Mouse (Mus musculus) kidney, postnatal 10 days (tissue): ENCODE results near the gene Pawr.

Experiments
- DNase-seq: peaks from one replicate; pipeline ENCODE4 v3.0.0; 2021; ENCODE audit warnings: mixed read lengths

Gene Pawr

DNA sequence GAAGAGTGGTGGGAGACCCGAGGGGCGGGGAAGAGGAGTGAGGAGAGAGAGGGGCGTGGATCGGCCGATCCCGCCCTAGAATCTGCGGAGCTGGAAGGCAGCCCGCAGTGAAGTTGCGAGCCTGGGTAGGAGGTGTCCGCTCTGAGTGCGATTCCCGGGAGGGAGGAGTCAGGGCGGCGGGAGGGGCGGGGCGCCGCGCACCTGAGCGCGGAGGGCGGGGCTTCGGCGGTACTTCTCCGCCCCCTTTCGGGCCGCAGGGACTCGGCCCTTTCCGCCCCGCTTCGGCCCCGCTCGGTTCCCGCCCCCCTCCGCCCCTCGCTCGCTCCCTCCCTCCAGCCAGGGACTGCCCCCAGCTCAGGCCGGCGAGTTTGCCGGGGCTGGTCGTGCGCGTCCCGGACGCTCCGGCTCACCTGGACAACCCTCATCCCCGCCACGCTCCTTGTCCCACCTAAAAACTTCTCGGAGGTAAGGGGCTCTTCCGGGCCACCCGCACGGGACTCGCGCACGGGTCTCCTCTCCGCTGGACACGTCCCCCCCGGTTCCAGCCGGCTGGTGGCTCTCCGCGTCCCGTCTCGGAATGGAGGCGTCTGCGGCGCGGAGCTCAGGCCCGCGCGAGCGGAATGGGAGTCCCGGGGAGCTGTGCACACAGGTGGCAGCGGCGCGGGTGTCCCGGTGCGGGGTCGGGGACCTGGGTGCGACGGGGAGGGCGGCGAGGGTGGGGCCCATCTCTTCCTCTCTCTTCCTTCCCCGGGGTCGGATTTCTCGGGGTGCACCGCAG, at the start of gene Pawr:
Gene Pawr (plus strand): TSS at position 338 of the 778 bp plus-strand sequence.
- DNase-seq = peak; percentile 96

DNA sequence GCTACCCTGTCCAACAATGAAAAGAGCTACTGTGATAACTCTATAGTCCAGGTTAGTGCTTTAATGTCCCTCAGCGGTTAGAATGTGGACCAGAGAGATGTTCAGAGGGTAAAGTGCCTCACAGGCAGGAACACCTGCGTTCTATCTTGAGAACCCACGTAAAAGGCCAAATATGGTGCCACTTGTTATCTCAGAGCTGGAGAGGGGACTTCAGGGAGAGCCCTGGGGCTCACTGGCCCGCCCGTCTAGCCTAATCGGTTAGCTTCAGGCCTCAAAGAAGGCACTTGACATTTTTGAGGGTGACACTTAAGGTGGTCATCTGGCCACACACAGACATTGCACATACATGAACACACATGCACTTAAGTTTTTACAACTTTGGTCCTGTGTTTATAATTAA, 49.6 kb upstream of the Pawr start:
- no peak for DNase-seq

DNA sequence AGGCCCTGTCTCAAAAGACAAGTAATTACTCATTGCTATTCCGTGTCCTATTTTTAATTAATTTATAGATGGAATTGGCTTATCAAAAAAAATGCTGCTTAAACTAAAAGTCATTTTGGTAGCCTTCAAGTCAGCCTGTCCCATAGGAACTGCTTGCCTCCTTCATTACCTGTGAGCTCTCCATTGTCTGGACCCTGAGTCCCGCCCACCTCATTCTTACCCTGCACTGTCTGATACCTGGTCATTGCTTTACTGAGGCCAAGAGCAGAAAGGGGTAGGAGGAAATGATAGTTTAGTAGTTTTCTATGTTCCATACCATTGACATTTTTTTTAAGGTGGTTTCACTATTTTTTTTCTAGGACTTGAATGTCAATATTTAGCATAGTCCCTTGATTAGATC, 48.5 kb upstream of the Pawr start:
- no peak for DNase-seq

DNA sequence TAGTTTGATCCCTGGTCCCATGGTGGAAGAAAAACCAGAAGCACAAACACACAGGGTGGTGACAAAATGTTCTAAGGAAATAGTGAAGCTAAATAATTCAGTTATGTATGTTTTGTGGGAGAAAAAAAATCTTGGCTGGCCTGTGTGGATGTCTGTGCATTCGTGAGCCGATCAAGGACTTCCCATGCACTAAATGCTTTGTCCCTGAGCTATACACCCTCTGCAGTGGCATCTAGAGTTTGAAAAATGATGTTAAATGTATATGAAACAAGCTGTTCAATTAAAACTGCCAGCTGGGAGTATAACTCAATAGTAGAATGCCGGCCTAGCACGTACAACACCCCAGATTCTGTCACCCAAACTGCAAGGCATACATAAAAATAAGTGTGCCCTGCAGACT, 48.1 kb upstream of the Pawr start:
- DNase-seq = no peak

DNA sequence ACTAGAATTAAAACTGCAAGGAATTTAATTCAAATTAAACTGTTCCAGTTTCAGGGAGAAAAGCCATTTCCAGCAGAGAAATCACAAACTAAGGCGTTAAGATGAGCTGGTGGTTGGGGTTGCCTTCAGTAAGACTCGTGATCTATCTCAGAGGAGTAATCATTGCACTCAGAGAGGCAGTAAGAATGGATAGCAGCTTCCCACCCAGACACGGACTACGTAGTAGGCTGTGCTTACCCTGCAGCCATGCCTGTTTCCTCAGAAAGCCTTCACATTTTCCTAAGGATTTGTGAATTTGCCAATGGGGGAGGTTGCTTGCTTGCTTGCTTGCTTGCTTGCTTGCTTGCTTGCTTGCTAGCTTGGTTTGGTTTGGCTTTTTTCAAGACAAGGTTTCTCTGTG, 47.5 kb upstream of the Pawr start:
- no peak for DNase-seq

DNA sequence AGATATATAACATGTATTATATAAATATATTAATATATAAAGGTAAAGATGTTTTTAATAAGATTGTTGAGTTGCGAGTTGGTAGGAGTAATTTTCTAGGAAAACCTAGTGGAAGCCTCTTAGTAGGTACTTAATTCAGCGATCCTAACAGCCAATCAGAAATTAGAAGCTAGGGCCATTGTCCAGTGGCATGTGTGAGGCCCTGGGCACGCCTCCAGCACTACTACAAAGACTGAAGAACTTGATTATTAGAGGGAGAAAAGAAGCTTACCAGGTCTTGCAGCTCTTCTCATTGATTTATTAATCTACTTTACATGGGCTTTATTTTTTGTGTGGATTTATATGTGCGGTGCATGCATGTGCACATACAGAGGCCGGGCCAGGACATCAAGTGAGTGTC, 46.9 kb upstream of the Pawr start:
- no peak for DNase-seq

DNA sequence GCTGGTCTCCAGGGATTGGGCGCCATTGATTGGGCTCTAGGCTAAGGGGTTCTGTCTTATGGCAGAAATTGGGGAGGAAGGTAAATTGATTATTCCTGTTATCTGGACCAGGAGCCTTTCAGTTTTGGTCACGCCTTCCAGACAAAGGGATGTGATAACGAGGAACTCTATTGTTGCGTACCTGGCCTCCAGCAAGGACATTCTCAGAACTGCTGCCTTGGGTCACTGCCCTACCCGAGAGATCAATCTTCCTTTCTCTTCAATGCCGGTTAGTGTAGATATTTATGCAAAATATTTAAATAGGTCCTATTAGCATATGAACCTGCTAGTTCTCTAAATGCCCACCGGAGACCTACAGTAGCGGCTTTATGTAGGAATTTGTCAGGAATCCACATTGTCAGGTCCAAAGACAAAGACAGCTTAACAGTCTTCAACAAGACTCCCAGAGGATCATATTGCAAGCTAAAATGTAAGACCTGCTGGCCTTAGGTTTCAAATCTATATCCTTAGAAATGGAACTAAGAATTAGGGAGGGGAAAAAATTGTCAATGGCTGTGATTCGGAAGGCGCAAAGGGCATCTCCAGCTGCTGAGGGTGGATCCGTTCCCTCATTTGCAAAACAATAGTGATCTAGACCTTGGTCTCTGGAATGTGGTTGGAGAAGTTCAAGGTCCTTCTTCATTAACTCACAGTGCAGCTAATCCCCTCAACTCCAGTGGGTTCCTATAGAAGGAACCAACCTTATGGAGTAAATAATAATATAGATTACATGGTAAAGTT, 45.1 kb upstream of the Pawr start:
- DNase-seq = no peak

DNA sequence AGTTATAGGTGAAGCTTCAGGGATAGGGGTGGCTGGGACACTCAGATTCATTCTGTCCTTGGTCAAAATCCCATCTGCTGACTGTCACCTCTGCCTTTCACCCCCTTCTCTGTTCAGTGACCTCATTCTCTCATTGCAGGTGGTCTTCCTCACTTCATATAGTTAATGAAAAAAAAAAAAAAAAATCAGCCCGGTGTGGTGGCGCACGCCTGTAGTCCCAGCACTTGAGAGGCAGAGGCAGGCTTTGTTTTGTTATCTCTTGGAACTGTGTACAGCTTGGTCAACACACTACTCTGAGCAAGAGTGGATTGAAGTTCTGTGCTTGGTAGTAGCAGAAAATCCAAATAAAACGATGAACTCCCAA, 44.5 kb upstream of the Pawr start:
- DNase-seq = no peak

DNA sequence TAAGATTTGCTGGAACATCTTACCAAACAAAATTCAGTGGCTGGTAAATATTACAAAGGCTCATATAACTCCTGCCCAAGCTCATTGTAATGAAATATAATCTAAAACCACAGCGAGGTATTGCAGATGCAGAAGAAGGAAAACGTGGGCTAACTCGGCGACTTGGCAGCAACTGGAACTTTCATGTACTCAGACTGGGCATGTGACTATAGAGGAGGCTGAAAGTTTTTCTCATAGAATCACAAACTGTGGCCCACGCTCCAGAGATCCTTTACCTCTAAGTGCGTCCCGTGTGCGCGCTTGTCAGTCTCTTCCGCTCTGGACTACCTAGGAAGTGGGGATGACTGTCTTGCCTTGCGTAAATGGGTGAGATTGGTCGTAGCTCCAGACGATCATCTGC, 41.9 kb upstream of the Pawr start:
- DNase-seq = no peak

DNA sequence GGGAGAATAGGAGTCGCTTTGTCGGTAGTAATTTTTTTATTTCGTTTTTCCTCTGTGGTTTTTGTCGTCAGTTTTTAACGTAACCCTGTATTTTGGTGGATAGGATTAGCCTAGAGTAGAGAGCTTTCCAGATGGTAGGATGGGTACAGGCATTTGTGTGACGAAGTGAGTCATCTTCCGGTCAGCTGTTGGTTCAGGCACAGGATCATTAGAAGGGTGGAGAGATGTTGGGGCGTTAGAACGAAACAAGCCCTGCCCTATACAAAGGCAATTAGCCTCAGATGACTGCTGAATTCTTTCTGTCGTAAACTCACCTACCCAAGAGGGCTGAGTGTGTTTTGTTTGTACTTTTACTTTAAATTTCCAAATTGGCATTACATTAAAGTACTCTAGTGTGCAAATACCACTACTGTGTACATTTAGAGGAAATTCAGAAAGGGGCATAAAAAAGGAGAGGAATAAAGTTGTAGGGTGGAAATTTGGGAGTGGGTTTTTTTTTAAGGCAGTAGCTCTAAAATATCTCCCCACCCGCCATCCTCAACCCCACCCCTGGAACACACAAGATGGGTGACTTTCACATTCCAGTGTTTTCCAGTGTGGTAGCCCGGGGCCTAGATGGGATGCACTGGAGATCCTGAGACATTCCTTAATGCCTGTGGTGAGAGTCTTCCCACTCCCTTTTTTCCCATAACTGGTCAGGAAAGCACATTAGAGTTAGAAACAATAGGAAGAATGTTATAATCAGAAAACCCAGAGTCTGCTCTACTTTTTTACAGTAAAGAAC, 40.0 kb upstream of the Pawr start:
- DNase-seq = no peak

DNA sequence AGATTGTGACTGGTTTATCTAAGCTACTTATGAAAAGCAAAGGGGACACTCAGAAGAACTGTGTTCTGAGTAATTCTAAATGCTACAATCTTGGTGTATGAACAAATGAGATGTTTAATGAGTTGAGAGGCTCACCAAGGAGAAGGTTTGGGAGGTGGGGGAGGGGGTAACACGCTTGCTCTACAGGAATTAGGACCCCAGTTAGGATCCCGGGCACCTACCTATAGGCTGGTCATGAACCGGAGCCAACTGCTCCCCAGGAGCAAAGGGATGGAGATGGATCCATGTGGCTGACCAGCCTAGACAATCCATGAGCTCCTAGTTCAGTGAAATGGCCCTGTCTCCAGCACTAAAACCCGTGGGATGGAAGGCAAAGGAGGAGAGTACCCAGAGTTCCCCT, 39.3 kb upstream of the Pawr start:
- no peak for DNase-seq

DNA sequence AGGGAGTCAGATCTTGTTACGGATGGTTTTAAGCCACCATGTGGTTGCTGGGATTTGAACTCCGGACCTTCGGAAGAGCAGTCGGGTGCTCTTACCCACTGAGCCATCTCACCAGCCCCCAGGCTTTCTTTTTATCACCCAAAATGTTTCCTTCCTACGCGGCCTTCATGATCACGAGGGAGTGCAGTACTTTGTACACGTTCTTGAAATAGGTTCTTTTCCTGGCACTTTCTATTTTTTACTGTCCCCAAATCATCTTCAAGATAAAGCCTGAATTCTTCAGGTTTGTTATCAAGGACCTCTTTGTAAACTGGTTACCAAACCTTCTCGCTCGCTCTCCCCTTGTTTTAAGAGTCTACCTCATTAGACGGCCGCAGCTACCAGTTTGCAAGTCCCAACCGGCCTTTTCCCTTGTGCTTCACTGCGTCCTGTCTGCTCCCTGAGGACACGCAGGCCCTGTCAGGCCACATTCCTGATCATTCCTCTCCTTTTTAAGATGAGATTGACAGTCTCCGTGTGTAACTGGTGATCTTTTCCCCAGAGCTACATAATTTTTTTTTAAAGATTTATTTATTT, 38.2 kb upstream of the Pawr start:
- no peak for DNase-seq

DNA sequence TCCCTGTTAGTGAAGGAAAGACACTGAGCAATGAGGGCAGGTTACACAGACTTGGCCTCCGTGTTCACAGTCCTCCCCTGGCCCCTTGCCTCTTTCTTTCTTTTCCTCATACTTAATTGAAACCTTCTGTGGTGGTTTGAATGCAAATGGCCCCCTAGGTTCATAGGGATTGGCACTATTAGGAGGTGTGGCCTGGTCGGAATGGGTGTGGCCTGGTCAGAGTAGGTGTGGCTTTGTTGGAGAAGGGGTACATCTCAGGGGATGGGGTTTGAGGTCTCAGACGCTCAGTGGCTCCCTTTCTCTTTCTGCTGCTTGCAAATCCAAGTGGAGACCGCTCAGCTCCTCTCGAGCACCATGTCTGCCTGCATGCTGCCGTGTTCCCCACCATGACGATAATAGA, 37.2 kb upstream of the Pawr start:
- DNase-seq = no peak

DNA sequence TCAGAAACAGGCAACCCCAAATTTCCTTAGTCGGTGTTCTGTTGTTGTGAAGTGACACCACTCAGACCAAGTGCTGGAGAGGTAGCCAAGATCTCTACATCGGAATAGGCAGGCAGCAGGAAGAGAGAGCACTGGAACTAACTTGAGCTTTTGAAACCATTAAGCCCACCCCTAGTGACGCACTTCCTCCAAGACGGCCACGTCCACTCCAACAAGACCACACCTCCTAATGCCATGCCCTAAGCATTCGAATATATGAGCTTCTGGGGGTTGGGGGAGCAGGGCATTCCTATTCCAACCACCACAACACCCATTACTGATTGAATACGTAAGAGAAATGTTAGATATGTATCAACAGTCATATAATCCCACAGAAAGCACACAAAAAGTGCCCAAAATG, 35.5 kb upstream of the Pawr start:
- DNase-seq = no peak

DNA sequence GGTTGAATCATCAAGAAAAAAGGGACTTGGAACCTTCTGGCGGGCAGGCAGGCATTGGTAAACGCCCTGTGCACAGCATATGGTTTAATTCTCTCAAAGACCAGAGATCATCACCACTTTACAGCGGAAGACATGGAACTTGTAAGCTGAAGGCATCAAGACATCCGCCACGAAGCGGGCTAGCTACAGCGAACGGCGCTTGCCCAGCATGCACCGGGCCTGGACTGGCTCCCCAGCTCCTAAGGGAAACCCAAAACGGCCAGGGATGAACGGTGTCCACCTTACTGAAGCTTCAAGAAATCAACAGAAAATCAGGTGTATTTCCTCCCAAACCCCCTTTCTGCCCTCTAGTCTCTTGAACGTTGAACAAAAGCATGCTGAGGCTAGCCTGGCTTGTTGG, 33.7 kb upstream of the Pawr start:
- no peak for DNase-seq

DNA sequence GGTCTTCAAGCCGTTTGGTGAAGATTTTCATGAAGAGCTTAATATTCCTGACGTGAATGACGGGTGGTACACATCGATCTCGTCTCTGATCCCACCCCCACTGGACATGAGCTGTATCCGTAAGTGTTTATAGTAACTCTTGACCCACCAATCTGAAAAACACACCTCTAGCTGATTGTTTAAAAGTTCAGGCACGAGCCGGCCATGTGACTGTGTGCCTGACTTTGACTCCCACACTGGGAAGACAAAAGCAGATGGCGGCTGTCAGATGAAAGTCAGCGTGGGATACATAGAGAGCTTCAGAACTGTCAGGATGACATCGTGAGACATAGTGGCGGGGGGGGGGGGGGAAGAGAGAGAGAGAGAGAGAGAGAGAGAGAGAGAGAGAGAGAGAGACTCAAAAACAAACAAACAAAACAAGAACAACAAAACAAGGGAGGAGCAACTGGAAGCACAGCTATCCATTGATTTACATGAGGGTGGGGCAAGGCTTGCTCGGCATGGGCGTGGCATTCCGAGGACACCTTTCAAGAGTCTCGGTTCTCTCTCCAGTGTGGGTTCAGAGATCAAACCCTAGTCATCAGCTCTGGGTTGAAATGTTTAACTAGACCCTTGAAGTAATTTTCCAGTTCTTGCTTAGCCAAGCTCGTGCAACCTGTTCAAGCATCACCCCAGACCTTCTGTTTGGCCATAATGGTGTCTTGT, 32.9 kb upstream of the Pawr start:
- DNase-seq = peak; percentile 25

DNA sequence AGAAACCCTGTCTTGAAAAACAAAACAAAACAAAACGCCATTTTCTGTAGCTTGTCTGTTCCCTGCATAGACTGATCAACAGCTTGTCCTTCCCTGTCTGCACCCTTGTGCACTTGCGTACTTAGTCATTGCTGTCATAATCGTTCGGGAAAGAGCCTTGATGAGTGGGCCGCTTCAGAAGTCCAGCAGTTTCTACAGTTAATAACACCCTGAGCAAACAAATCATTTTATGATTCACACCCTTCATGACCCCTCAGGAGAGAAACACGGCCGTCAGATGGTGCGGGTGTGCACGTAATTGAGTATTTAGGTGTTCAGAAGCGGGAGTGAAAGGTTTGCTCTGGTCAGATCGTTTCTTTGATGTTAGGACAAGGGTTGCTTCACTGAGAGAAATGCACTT, 32.1 kb upstream of the Pawr start:
- no peak for DNase-seq

DNA sequence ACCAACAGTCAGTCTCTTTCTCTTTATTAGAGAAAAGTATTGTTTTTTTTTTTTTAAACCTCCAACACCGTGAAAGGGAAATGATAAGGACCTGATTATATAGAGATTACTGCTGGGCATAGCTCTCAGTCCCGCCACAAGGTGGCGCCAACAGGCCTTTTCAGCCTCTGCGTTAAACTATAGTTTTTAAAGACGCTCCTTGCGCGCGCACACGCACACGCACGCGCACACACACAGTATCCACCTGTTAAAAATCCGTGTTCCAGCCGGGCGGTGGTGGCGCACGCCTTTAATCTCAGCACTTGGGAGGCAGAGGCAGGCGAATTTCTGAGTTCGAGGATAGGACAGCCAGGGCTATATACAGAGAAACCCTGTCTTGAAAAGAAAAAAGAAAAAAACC, 31.1 kb upstream of the Pawr start:
- DNase-seq = peak; percentile 93

DNA sequence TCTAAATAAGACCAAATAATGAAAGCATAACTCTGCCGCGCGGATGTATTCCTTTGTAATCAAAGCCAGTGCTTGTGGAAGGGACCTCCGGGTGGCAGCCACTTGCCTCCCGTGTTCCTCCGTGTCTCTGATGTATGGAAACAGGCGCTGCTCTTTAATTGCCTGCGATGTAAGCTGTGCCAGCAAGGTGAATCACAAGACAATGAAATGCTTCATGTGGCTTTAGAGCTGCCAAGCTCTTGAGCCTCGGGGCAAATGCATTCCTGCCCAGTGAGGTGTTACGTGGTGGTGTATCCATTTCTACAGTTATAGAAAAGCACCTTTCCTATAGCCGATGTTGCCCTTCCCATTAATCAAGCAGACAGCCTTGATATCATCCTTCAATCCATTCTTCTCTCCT, 24.1 kb upstream of the Pawr start:
- DNase-seq = peak; percentile 30

DNA sequence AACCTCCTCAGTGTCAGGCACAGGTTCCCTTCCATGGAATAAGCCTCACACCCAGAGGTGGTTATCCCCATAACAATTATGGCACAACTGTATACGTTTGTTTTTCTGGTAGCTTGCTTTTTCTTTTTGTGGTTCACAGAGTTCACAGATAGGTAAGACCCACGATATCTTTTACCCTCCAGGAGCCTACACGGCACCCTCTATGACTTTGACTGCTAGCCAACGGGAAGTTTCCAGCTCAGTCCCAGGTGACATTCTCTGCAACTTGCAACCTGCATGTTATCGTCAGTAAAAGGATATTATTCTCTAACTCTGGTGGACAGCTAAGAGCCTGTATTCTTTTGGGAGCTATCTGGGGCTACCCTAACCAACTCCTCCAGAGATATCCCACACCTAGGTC, 21.7 kb upstream of the Pawr start:
- DNase-seq = no peak

DNA sequence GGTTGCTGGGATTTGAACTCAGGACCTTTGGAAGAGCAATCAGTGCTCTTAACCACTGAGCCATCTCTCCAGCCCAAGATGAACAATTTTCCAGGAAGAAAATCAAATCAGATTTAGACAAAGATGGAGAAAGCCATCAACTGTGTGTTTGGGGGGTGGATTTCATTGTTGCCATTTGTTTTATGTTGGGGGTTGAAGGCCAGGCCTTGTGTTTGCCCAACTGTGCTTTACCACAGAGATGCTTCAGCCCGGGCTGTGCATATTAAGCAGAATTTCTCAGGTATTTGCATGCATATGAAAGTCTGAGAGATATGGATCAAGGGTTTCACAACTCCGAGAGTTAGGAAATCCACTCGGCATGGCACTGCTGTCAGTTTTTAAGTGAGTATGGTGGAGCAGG, 20.5 kb upstream of the Pawr start:
- no peak for DNase-seq

DNA sequence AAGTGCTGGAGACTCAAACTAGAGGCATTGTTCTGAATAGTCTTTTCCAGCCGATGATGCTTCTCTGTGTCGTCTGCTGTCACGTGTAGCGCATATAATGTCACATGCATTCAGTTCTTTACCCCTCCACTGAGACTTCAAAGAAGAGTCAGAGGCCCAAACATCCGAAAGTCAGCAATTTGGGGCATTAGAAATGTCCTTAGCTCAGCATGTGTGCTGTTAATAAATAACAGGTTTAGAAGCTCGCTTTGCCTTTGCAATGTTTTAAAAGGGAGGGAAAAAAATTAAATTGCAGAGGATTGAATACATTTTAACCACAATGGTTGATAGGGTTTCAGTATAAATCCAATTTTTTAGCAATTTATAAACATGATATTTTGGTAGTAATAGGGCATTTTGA, 18.1 kb upstream of the Pawr start:
- DNase-seq = no peak

DNA sequence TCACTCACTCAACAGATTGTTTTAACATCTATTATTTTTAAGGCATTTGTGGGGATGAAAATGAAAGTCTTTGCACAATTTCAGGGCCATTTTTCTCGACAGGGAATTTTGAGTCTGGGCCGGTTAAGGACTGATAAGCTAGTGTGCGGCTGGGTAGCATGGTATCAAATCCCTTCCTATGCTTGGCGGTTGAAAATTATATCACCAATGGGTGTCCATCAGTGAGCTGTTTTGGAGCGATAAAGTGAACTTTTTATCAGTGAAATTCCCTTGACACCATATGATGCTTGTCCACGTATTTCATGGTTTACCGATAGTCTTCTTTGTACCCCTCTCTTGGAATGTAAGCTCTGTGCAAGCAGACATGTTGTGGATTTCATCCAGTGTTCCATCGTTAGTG, 17.5 kb upstream of the Pawr start:
- DNase-seq = no peak
